Mouse (Mus musculus): ENCODE measurements around the gene Gm4302.
"Not testable (repeated sequence)": the region's sequence is repeated elsewhere in the genome, so short reads cannot be mapped to it uniquely, and the experiment has no call there.

The Gm4302 gene

GRCm38 (mm10) chr10:100340536-100340935 lies at the start of gene Gm4302:
Gene Gm4302 (plus strand): TSS chr10:100340836.
- DNase-seq (ENCODE audit: low read depth), result not testable (repeated sequence)

GRCm38 (mm10) chr10:100296105-100296504 lies 44.5 kb upstream of the Gm4302 start:
- DNase-seq (ENCODE audit: low read depth), result no peak

- DNase-seq (ENCODE audit: low read depth), result not testable (repeated sequence)
Observed at GRCm38 (mm10) chr10:100300106-100300505, 40.5 kb upstream of the Gm4302 start.

GRCm38 (mm10) chr10:100335376-100335775 lies 5.3 kb upstream of the Gm4302 start, which contains the start of gene Gm4301:
Gene Gm4301 (plus strand): TSS chr10:100335676.
- DNase-seq (ENCODE audit: low read depth), result not testable (repeated sequence)

- not testable (repeated sequence) for DNase-seq (ENCODE audit: low read depth)
Observed at GRCm38 (mm10) chr10:100345672-100346071, 5.0 kb downstream of the Gm4302 start, which contains the start of gene Gm4303. Gene Gm4303 (plus strand): TSS chr10:100345972.

- not testable (repeated sequence) for DNase-seq (ENCODE audit: low read depth)
Observed at GRCm38 (mm10) chr10:100350793-100351192, 10.2 kb downstream of the Gm4302 start, which contains the start of gene Gm4305. Gene Gm4305 (plus strand): TSS chr10:100351093.

- DNase-seq (ENCODE audit: low read depth), result not testable (repeated sequence)
Observed at GRCm38 (mm10) chr10:100356841-100357240, 16.2 kb downstream of the Gm4302 start.

GRCm38 (mm10) chr10:100361038-100361437 lies 20.4 kb downstream of the Gm4302 start, which contains the start of gene Gm4307:
Gene Gm4307 (plus strand): TSS chr10:100361338.
- not testable (repeated sequence) for DNase-seq (ENCODE audit: low read depth)

GRCm38 (mm10) chr10:100382460-100382859 lies 41.8 kb downstream of the Gm4302 start, which contains the start of gene Gm4312:
Gene Gm4312 (minus strand): TSS chr10:100382560.
- DNase-seq (ENCODE audit: low read depth), result not testable (repeated sequence)

Data from induced T-regulatory cell, adult 2 months (primary cell).